Mouse (Mus musculus): ENCODE data around the gene Mbnl2. TPM values are rescaled to one million over a fixed set of nuclear protein-coding genes. Genes with fewer than 3 reads are reported as not detected.
A peak's percentile ranks its signal among the peaks of the same experiment; 100 is the strongest.

Gene Mbnl2
- 100 to 1,000 TPM; 203 to 240 (median 218) TPM for total RNA-seq (2022)

- DNase-seq, result peak; percentile 97
Observed at GRCm38 (mm10) chr14:120275246-120276238, at the start of gene Mbnl2. Mbnl2 (plus strand) TSS chr14:120275669.

DNA sequence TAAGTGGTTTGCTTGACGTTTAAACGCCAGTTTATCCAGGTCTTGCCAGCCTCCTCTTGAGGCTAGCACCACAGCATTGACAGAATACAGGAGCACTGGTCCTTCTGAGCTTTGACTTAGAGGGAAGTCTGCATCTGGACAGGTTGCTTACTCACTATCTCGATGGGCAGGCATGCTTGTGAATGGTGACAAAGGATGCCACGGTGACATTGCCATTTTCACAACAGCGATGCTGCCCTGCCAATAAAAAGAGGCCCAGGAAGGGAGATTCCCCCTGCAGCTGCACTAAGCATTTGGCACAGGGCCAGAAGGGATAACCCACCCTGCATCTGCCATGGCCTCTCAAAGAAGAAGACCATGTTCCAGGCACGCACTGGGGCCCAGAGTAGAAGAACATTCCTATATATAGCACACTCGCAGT lies 43.4 kb upstream of the Mbnl2 start:
- no peak for DNase-seq

- no peak for DNase-seq
Observed at GRCm38 (mm10) chr14:120235610-120236009, 39.9 kb upstream of the Mbnl2 start.

DNA sequence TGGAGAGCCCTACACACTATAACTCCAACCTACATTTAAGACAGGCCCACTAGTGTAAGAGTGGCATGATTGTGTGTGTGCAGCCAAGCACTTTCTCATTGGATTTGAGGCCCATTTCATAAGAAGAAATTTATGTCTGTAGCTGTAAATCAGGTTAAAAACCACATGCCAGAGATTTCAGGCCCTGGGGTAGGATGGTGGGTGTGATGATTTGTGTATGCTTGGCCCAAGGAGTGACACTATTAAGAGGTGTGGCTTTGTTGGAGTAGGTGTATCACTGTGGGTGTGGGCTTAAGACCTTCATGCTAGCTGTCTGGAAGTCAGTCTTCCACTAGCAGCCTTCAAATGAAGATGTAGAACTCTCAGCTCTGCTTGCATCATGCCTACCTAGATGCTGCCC lies 37.0 kb upstream of the Mbnl2 start:
- DNase-seq, result no peak

DNA sequence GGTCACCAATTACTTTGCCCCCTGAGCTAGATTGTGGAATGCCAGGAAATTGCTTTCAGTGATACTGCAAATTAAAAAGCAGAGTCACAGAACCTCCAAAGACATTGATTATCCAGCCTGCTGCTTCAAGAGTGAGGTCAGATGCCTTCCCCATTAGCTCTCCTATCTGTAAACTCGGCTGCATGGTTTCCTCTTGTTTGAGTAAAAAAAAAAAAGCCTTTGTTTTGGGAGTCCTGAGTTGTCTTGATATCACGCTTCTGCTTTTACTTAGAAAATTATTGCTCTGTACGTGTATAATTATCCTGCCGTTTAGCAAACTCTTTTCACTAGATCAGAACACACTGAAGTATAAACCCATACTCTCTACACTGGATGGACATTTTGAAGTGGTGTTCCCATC lies 35.3 kb upstream of the Mbnl2 start:
- DNase-seq, result no peak

- DNase-seq, result no peak
Observed at GRCm38 (mm10) chr14:120242711-120243110, 32.8 kb upstream of the Mbnl2 start.

- no peak for DNase-seq
Observed at GRCm38 (mm10) chr14:120245081-120245705, 30.3 kb upstream of the Mbnl2 start.

DNA sequence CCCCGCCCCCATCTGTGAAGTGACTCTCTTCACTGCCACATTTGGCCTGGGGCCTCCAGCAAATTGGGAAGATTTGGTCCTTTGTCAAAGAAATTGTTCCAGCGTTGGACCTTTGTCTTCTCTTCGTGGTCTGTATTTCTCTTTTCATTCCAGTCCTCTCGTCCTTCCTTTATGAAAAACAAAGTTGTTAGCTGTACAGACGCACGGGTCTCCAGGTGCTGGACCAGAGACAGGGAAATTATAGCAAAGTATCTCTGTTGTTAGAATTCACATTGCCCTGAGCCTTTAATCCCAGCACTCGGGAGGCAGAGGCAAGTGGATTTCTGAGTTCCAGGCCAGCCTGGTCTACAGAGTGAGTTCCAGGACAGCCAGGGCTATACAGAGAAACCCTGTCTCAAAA lies 22.1 kb upstream of the Mbnl2 start:
- DNase-seq, result no peak

GRCm38 (mm10) chr14:120256146-120256545 lies 19.3 kb upstream of the Mbnl2 start:
- no peak for DNase-seq

GRCm38 (mm10) chr14:120256623-120257384 lies 18.7 kb upstream of the Mbnl2 start:
- no peak for DNase-seq

DNA sequence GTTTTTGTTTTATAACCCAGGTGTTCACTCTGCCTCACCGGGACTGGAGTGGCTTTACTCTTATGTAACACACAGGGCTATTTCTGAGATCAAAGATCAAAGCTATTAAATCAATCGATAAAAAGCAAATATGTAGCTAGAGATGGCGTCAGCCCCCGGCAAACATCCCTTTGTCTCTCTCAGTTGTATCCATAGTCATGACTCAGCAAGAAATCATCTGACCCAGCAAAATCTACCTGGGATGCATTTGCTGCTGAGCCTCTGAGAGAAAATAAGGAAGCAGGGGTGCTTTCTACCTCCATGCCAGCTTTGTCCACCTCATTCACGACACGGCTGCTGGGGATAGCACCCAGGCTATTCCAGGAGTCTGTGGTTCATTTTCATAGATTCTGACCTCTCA lies 18.0 kb upstream of the Mbnl2 start:
- DNase-seq, result no peak

DNA sequence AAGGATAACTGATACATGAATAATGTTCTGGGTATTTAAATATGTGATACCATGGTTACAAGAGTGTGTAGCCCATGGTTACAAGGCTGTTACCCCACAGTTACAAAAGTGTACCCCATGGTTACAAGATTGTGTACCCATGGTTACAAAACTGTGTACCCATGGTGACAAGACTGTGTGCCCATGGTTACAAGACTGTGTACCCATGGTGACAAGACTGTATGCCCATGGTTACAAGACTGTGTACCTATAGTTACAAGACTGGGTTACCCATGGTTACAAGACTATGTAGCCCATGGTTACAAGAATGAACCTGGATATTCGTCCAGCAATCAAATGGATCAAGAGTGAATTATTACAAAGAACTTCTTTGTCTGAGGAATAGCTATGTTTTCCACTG lies 16.0 kb upstream of the Mbnl2 start:
- DNase-seq, result no peak

- no peak for DNase-seq
Observed at GRCm38 (mm10) chr14:120261606-120262005, 13.9 kb upstream of the Mbnl2 start.

GRCm38 (mm10) chr14:120262660-120263379 lies 12.6 kb upstream of the Mbnl2 start:
- no peak for DNase-seq

DNA sequence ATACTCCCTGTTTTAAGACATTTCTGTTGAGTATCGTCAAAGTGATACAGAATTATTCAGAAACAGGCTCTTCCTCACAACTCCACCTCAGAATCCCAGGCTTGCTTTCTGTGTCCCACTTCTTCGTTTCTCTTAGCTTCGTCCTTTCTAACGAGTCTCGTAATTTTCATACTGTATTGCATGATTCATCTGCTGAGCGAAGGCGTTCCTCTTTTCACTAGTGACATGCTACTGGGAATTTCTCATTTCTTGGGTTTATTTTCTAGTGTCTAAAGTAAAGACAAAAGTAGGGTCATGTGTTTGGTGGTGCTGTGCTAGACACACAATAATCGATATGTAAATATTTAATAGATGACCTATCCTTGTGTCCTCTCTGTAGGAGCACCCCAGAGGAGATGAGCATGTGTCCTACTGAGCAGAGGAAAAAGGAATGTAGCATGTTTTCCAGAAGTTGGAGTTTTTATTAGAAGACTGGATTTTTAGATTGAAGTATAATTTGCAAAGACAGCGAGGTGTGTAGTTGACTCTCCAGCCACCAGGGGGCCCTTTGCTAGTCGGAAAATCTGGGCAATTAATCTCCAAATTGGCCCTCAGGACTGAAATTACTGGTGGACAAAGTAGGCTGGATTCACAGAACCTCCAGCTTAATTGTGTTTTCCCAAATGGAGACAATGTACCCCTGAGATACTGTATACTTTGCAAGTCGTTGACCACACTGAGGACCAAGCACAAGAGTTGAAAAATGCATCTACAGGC lies 11.9 kb upstream of the Mbnl2 start:
- no peak for DNase-seq

DNA sequence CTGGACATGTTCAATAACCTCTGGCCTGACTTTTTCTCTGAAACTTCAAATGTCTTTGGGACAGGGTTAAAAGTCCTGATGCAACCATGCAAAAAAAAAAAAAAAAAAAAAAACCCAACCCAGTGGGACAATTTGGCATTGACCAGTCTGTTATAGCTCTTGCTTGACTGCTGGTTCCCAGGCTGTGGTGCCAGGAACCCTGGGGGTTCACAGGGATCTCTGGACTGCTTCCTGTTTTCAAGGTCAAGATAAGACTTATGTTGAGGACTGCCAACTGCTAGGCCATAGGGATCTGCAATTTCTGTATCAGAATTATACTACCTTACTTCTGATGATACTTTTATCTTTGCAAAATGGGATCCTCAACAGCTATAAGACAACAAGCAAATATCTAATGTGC lies 9.6 kb upstream of the Mbnl2 start:
- no peak for DNase-seq

DNA sequence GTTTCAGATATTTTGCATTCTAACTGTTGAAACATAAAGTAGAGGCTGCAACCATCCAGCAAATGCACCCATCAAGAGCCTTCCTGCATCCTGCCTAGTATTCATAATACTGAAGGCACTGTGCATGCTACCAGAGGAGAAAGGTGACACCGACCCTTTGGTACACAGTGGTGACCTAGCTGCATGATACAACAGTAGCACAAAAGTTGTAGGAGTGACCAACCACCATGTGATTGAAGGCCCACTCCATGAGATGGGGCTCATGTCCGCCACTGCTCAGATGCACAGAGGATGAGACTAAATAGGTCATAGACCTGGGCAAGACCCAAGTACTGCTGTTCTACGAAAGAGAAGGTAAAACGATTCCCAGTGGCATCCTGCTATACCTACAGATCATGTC lies 8.3 kb upstream of the Mbnl2 start:
- no peak for DNase-seq

DNA sequence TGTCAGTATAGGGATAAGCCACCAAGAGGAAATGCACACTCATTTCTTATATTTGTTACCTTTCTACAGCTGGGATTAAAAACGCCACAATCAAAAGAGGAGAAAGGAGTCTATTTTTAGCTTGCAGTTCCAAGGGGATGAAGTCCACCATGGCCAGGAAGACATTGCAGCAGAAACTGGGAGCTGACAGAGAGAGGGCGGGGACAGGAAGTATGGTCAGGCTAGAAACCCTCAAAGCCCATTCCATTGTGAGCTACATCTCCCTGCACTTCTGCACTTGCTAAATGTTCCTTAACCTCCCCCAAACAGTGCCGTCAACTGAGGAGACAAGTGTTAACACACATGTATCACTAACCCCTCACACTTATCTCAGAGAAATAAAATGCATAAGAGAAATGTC lies 5.4 kb upstream of the Mbnl2 start:
- DNase-seq, result no peak

GRCm38 (mm10) chr14:120270633-120271032 lies 4.8 kb upstream of the Mbnl2 start:
- no peak for DNase-seq

DNA sequence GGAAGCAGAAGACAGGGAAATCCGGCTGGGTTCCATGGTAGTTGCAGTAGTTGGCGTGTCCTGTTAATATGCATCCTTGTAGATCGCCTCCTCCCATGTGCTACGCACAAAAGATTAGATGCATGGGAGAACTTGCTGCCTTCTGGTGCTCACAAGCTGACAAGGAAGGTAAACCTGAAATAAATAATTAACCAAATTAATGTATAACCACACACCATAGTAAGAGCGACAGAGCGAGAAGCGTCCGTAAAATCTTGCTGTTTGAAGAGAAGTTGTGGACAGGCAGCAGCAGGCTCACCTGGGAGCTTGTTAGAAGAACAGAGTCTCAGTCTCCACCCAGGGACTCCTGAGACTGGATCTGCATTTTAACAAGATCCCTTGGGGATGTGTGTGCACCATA lies 4.4 kb upstream of the Mbnl2 start:
- DNase-seq, result no peak

DNA sequence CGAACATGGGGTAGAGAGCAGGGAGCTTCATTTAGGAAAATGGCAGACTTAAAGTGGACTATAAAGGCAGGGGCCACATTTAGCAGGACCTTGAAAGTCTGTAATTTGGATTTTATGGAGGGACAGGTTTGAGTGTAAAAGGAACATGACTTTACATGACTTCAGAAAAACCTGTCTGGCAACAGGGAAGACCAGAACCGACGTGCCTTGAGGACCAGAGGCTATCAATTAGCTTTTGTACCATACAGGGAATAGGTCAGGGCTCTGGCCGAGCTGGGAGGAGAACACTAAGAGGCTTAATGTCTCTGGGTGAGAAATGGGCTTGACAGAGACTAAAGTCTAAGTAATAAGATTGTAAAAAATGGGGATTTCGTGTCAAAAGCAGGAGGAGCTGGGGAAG lies 1.7 kb upstream of the Mbnl2 start:
- DNase-seq, result no peak

- DNase-seq, result no peak
Observed at GRCm38 (mm10) chr14:120274746-120275145, 723 bp upstream of the Mbnl2 start.
